Mouse (Mus musculus) MEL (cell line): ENCODE data around the gene Ssb. TPM values are rescaled to one million over a fixed set of nuclear protein-coding genes. Genes with fewer than 3 reads are reported as not detected.

Source experiments
- DNase-seq: peaks from one replicate; pipeline ENCODE4 v3.0.0; 2011; ENCODE audit warnings: low read depth, low spot score
- H3K27ac ChIP-seq: 2 replicates; pipeline ENCODE4 v1.5.1; 2012; ENCODE audit warnings: low read depth, mild to moderate bottlenecking, control low read depth, low read length, moderate library complexity; ENCODE audit not compliant: control insufficient read depth
- H3K27me3 ChIP-seq, 2 experiments: fragments of 150-350 bp in 1 of 2; sonication (generic) in 1 of 2; 2 replicates each; pipeline ENCODE4 v1.6.1; 2012; ENCODE audit warnings: low read length in 2 of 2, mild to moderate bottlenecking in 2 of 2, improper control_type of control experiment in 1 of 2, moderate library complexity in 1 of 2; ENCODE audit not compliant: insufficient read depth in 2 of 2, control insufficient read depth in 1 of 2
- H3K36me3 ChIP-seq, 2 experiments: 2 replicates each; pipeline ENCODE4 v1.6.1; 2012 to 2014; ENCODE audit warnings: low read length in 2 of 2, improper control_type of control experiment in 1 of 2, inconsistent platforms in 1 of 2, mild to moderate bottlenecking in 1 of 2; ENCODE audit not compliant: insufficient read depth in 2 of 2, control insufficient read depth in 1 of 2
- H3K4me1 ChIP-seq, 2 experiments: fragments of 150-350 bp in 1 of 2; sonication (generic) in 1 of 2; 2 replicates each; pipeline ENCODE4 v1.6.1; 2012; ENCODE audit warnings: low read length in 2 of 2, improper control_type of control experiment in 1 of 2, mild to moderate bottlenecking in 1 of 2; ENCODE audit not compliant: insufficient read depth in 2 of 2, control insufficient read depth in 1 of 2
- H3K4me3 ChIP-seq, 2 experiments: fragments of 150-350 bp in 1 of 2; sonication (generic) in 1 of 2; 2 replicates each; pipeline ENCODE4 v1.5.1; 2012; ENCODE audit warnings: low read depth in 2 of 2, low read length in 2 of 2, mild to moderate bottlenecking in 2 of 2, moderate library complexity in 2 of 2, control low read depth in 1 of 2, improper control_type of control experiment in 1 of 2; ENCODE audit not compliant: control insufficient read depth in 1 of 2, insufficient read depth in 1 of 2
- H3K79me2 ChIP-seq: 2 replicates; pipeline ENCODE4 v1.6.1; 2012; ENCODE audit warnings: mild to moderate bottlenecking, low read length, moderate library complexity; ENCODE audit not compliant: control insufficient read depth, poor library complexity, insufficient read depth
- H3K9ac ChIP-seq: 2 replicates; pipeline ENCODE4 v1.6.1; 2012; ENCODE audit warnings: low read depth, mild to moderate bottlenecking, control low read depth, low read length, moderate library complexity; ENCODE audit not compliant: control insufficient read depth, poor library complexity, severe bottlenecking
- H3K9me3 ChIP-seq: fragments of 150-350 bp; sonication (generic); replicated peaks from 2 replicates; pipeline ENCODE4 v1.6.1; 2012; ENCODE audit warnings: mild to moderate bottlenecking, low read length, improper control_type of control experiment, moderate library complexity; ENCODE audit not compliant: insufficient read depth
- BHLHE40 ChIP-seq: IDR thresholded peaks from 2 replicates; pipeline ENCODE4 v1.6.1; 2012; ENCODE audit warnings: low read depth, mild to moderate bottlenecking, inconsistent platforms, low read length, improper control_type of control experiment, borderline replicate concordance
- CHD1 ChIP-seq: IDR thresholded peaks from 2 replicates; pipeline ENCODE4 v1.6.1; 2012; ENCODE audit warnings: low read depth, mild to moderate bottlenecking, inconsistent platforms, low read length, improper control_type of control experiment
- E2F4 ChIP-seq: IDR thresholded peaks from 2 replicates; pipeline ENCODE4 v1.6.1; 2011; ENCODE audit warnings: low read depth, low read length, improper control_type of control experiment, borderline replicate concordance
- EP300 ChIP-seq, 2 experiments: IDR thresholded peaks; 2 replicates each; pipeline ENCODE4 v1.6.1; 2011; ENCODE audit warnings: improper control_type of control experiment in 2 of 2, low read length in 2 of 2, low read depth in 1 of 2, mild to moderate bottlenecking in 1 of 2
- GABPA ChIP-seq: IDR thresholded peaks from 2 replicates; pipeline ENCODE4 v1.6.1; 2012; ENCODE audit warnings: low read depth, mild to moderate bottlenecking, inconsistent platforms, low read length, improper control_type of control experiment, moderate library complexity
- GATA1 ChIP-seq: IDR thresholded peaks from 2 replicates; pipeline ENCODE4 v1.6.1; 2011; ENCODE audit warnings: low read depth, low read length, improper control_type of control experiment
- HCFC1 ChIP-seq: IDR thresholded peaks from 2 replicates; pipeline ENCODE4 v1.6.1; 2012; ENCODE audit warnings: low read depth, mild to moderate bottlenecking, inconsistent platforms, low read length, improper control_type of control experiment, moderate library complexity
- JUND ChIP-seq: IDR thresholded peaks from 2 replicates; pipeline ENCODE4 v1.6.1; 2011; ENCODE audit warnings: low read depth, mild to moderate bottlenecking, improper control_type of control experiment, low read length
- KAT2A ChIP-seq: conservative IDR thresholded peaks from 2 replicates; pipeline ENCODE4 v1.6.1; 2012; ENCODE audit warnings: low read depth, low read length, improper control_type of control experiment, inconsistent platforms
- MEF2A ChIP-seq: IDR thresholded peaks from 2 replicates; pipeline ENCODE4 v1.6.1; 2014; ENCODE audit warnings: low read depth, mild to moderate bottlenecking, inconsistent platforms, low read length, improper control_type of control experiment; ENCODE audit not compliant: poor library complexity, insufficient replicate concordance, severe bottlenecking; ENCODE audit errors: extremely low read depth
- MYB ChIP-seq: IDR thresholded peaks from 2 replicates; pipeline ENCODE4 v1.6.1; 2011; ENCODE audit warnings: mild to moderate bottlenecking, low read depth, low read length, improper control_type of control experiment
- POLR2AphosphoS5 ChIP-seq: IDR thresholded peaks from 2 replicates; pipeline ENCODE4 v1.6.1; 2012; ENCODE audit warnings: low read depth, borderline replicate concordance, mild to moderate bottlenecking, inconsistent platforms, low read length, moderate library complexity, mixed read lengths
- RAD21 ChIP-seq: IDR thresholded peaks from 2 replicates; pipeline ENCODE4 v1.6.1; 2011; ENCODE audit warnings: mild to moderate bottlenecking, low read depth, low read length, improper control_type of control experiment
- RCOR1 ChIP-seq: IDR thresholded peaks from 2 replicates; pipeline ENCODE4 v1.6.1; 2012; ENCODE audit warnings: low read depth, mild to moderate bottlenecking, inconsistent platforms, low read length, improper control_type of control experiment
- SIN3A ChIP-seq: IDR thresholded peaks from 2 replicates; pipeline ENCODE4 v1.6.1; 2012; ENCODE audit warnings: low read length, improper control_type of control experiment, inconsistent platforms
- SMC3 ChIP-seq: IDR thresholded peaks from 2 replicates; pipeline ENCODE4 v1.6.1; 2011; ENCODE audit warnings: low read depth, low read length, improper control_type of control experiment
- TAL1 ChIP-seq: IDR thresholded peaks from 2 replicates; pipeline ENCODE4 v1.6.1; 2012; ENCODE audit warnings: mild to moderate bottlenecking, inconsistent platforms, low read length, moderate library complexity, mixed read lengths
- TCF12 ChIP-seq: IDR thresholded peaks from 2 replicates; pipeline ENCODE4 v1.6.1; 2014; ENCODE audit warnings: low read depth, mild to moderate bottlenecking, inconsistent platforms, low read length, improper control_type of control experiment, moderate library complexity
- ZC3H11A ChIP-seq: IDR thresholded peaks from 2 replicates; pipeline ENCODE4 v1.6.1; 2012; ENCODE audit warnings: low read depth, mild to moderate bottlenecking, inconsistent platforms, low read length, improper control_type of control experiment
- ZKSCAN1 ChIP-seq: IDR thresholded peaks from 2 replicates; pipeline ENCODE4 v1.6.1; 2012; ENCODE audit warnings: low read depth, mild to moderate bottlenecking, inconsistent platforms, low read length, improper control_type of control experiment, moderate library complexity
- ZMIZ1 ChIP-seq: IDR thresholded peaks from 2 replicates; pipeline ENCODE4 v1.6.1; 2012; ENCODE audit warnings: low read depth, mild to moderate bottlenecking, inconsistent platforms, low read length, improper control_type of control experiment, moderate library complexity
- ZNF384 ChIP-seq: IDR thresholded peaks from 2 replicates; pipeline ENCODE4 v1.6.1; 2012; ENCODE audit warnings: low read depth, mild to moderate bottlenecking, inconsistent platforms, low read length, improper control_type of control experiment
- polyA plus RNA-seq, 2 experiments: library from polyadenylated mRNA; stranded (reverse) in 1 of 2; unstranded in 1 of 2; fragments of >175 nt in 1 of 2; fragments of >200 nt in 1 of 2; gene quantifications; 2 replicates each; pipeline versions ENCODE4 v1.2.1 to v1.2.4; 2012; ENCODE audit warnings: low replicate concordance in 2 of 2, low read depth in 1 of 2; ENCODE audit not compliant: insufficient read length in 2 of 2, insufficient read depth in 1 of 2, missing spikeins in 1 of 2
- total RNA-seq: library from RNA; depleted of rRNA; stranded (reverse); fragments of 300-350 nt; gene quantifications from 2 replicates; pipeline ENCODE4 v1.2.3, GENCODE M21; 2012

Ssb gene
- total and polyA plus RNA-seq, 3 experiments: 219 to 1,377 (median 357) TPM

GRCm38 (mm10) chr2:69837996-69838395, 23.4 kb upstream of the Ssb start:
- H3K36me3 ChIP-seq: no peaks in the 10 kb centered on the region; a peak in 1 of 4 replicates
- no peak overlapping the region for H3K4me3 ChIP-seq
- no peaks in the 10 kb centered on the region for H3K4me1 ChIP-seq
- H3K9ac ChIP-seq: no peak overlapping the region
- no peaks in the 10 kb centered on the region for H3K9me3 ChIP-seq
- TF ChIP-seq JUND (no peak), SIN3A (no peak), POLR2AphosphoS5 (no peak), EP300 (IDR thresholded peaks at IDR 0.05; ENCODE audit: low read depth in 1 of 2, low read length in 2 of 2) (no peak), ZC3H11A (no peak), ZNF384 (no peak), E2F4 (no peak), ZKSCAN1 (no peak), RAD21 (no peak), CHD1 (no peak), GABPA (no peak), TCF12 (no peak), BHLHE40 (no peak), TAL1 (no peak), KAT2A (no peak), MYB (no peak), MEF2A (no peak), SMC3 (no peak), RCOR1 (no peak), HCFC1 (no peak)
- H3K27ac ChIP-seq: no peak overlapping the region
- H3K27me3 ChIP-seq: no peaks in the 10 kb centered on the region
- no peaks in the 10 kb centered on the region for H3K79me2 ChIP-seq
- DNase-seq: no peak

GRCm38 (mm10) chr2:69838707-69839106, 22.7 kb upstream of the Ssb start:
- Histone ChIP-seq H3K4me1 (no peaks in the 10 kb centered on the region), H3K27ac (no peak overlapping the region)

More at GRCm38 (mm10) chr2:69838707-69839106, 22.7 kb upstream of the Ssb start:
- no peak for DNase-seq
- H3K27me3 ChIP-seq: no peaks in the 10 kb centered on the region
- H3K9ac ChIP-seq: no peak overlapping the region
- H3K79me2 ChIP-seq: no peaks in the 10 kb centered on the region
- no peak overlapping the region for H3K4me3 ChIP-seq
- H3K9me3 ChIP-seq: no peaks in the 10 kb centered on the region
- no peak for TF ChIP-seq JUND
- no peak for TF ChIP-seq RCOR1
- TF ChIP-seq ZMIZ1: no peak
- no peak for TF ChIP-seq TAL1
- TF ChIP-seq GATA1: no peak
- TF ChIP-seq, all 39 proteins: peak for 0
- no peaks in the 10 kb centered on the region; a peak in 1 of 4 replicates for H3K36me3 ChIP-seq
